Mouse (Mus musculus): ENCODE measurements around the gene Erp27. TPM values are rescaled to one million over a fixed set of nuclear protein-coding genes. Genes with fewer than 3 reads are reported as not detected.

The Erp27 gene
- polyA plus RNA-seq, 1 experiment from 2014 or later: 0.34 TPM

DNA sequence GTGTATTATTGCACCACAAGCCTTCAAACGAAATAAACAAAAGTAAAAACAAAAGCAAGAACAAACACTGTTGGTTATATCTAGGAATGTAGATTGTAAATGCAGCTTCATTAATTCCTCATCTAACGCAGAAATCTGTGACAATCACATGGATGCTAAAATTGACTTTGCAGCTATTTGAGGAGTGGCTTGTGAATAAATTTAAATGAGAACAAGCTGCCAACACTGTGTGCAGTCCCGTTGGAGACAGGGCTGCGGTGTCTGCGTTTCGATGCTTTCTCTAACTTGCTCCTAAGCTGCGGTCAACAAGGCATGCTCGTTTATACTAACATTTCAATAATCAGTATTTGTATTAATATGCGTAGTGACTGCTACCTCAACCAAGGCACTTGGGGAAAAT, 20.3 kb upstream of the Erp27 start:
- Histone ChIP-seq H3K4me1 (replicated peaks; ENCODE audit: control insufficient read depth, insufficient read depth, low read length) (no peaks in the 10 kb centered on the region), H3K27me3 (ENCODE audit: control insufficient read depth, insufficient read depth, low read length) (no peaks in the 10 kb centered on the region), H3K9ac (ENCODE audit: low read depth, low read length) (no peak overlapping the region), H3K4me3 (ENCODE audit: low read depth, low read length) (no peak overlapping the region), H3K9me3 (ENCODE audit: control insufficient read depth, low read length) (no peaks in the 10 kb centered on the region), H3K36me3 (ENCODE audit: control insufficient read depth, insufficient read depth, low read length) (no peaks in the 10 kb centered on the region), H3K27ac (ENCODE audit: low read depth, low read length) (no peak overlapping the region), H3K4me2 (replicated peaks; ENCODE audit: low read depth, low read length) (no peak overlapping the region)
- WGBS: 87% methylated on average over 9 of the region's 9 CpGs
- no peak for DNase-seq (ENCODE audit: low spot score)
- no peak for ATAC-seq (ENCODE audit: low FRiP score)

DNA sequence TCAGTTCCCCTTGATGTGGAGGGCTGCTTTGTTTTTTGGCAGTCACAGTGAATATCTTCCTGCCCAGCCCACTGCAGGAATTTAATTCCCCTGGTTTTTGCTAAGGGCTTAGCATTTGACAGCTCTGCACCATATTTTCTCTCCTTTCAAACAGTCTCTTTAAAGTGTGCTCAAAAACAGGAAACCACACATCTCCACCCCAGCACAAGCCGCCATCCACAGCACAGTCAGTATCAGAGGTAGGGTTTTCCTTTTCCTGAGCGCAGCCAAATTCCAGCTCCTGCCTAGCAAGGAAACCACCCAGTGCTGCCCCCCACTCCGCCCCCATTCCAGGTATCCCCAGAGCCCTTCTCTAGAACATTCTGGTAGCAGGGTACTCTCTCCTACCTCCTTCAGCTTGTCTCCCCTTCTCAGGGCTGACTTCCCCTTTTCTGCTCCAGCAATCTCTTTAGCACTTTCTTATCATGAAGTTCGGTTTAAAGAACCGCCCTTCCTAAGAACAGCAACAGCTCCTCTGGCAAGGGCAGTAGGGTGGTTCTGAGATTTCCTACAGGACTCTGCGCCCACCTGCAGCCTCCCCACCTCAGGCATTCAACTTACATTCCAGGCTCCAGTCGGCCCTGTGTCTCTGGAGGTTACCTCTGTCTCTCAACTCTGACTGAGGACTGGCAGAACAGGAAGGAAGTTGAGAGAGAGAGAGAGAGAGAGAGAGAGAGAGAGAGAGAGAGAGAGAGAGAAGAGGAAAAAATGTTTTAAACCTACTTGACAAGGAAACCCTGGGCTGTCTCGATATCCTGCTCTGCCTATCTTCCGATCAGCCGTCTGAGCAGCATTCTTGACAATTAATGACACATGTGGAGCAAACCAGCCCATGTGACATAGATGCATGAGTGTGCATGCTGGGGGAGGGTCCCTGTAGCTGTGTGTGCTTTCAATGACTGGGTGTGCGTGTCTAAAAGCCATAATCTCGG, 19.4 kb upstream of the Erp27 start, which contains the start of gene Arhgdib:
Gene Arhgdib (minus strand): TSS at position 849 of the 971 bp plus-strand sequence.
- Histone ChIP-seq H3K4me2 (replicated peaks; ENCODE audit: low read depth, low read length) (0 out of 2 replicates have a peak within 1 kb of the TSS, but pooled peaks have one; percentile 5), H3K27me3 (ENCODE audit: control insufficient read depth, insufficient read depth, low read length) (no peaks in the 10 kb centered on the region), H3K4me1 (replicated peaks; ENCODE audit: control insufficient read depth, insufficient read depth, low read length) (no peaks in the 10 kb centered on the region), H3K27ac (ENCODE audit: low read depth, low read length) (no peak within 1 kb of the TSS), H3K36me3 (ENCODE audit: control insufficient read depth, insufficient read depth, low read length) (no peaks in the 10 kb centered on the region), H3K4me3 (ENCODE audit: low read depth, low read length) (no peak within 1 kb of the TSS), H3K9ac (ENCODE audit: low read depth, low read length) (no peak within 1 kb of the TSS), H3K9me3 (ENCODE audit: control insufficient read depth, low read length) (no peaks in the 10 kb centered on the region)
- WGBS: 60% methylated on average over 12 of the region's 12 CpGs
- DNase-seq (ENCODE audit: low spot score) (no peak), ATAC-seq (ENCODE audit: low FRiP score) (no peak)

GRCm38 (mm10) chr6:136940188-136940960, 18.4 kb upstream of the Erp27 start:
- ATAC-seq (ENCODE audit: low FRiP score): no peak
- Histone ChIP-seq H3K27ac (ENCODE audit: low read depth, low read length) (no peak overlapping the region), H3K9me3 (ENCODE audit: control insufficient read depth, low read length) (no peaks in the 10 kb centered on the region), H3K4me1 (replicated peaks; ENCODE audit: control insufficient read depth, insufficient read depth, low read length) (no peaks in the 10 kb centered on the region), H3K27me3 (ENCODE audit: control insufficient read depth, insufficient read depth, low read length) (no peaks in the 10 kb centered on the region), H3K9ac (ENCODE audit: low read depth, low read length) (no peak overlapping the region), H3K4me2 (replicated peaks; ENCODE audit: low read depth, low read length) (no peak overlapping the region), H3K36me3 (ENCODE audit: control insufficient read depth, insufficient read depth, low read length) (no peaks in the 10 kb centered on the region), H3K4me3 (ENCODE audit: low read depth, low read length) (no peak overlapping the region)
- DNase-seq (ENCODE audit: low spot score): no peak
- WGBS: 81% methylated on average over 11 of the region's 11 CpGs

DNA sequence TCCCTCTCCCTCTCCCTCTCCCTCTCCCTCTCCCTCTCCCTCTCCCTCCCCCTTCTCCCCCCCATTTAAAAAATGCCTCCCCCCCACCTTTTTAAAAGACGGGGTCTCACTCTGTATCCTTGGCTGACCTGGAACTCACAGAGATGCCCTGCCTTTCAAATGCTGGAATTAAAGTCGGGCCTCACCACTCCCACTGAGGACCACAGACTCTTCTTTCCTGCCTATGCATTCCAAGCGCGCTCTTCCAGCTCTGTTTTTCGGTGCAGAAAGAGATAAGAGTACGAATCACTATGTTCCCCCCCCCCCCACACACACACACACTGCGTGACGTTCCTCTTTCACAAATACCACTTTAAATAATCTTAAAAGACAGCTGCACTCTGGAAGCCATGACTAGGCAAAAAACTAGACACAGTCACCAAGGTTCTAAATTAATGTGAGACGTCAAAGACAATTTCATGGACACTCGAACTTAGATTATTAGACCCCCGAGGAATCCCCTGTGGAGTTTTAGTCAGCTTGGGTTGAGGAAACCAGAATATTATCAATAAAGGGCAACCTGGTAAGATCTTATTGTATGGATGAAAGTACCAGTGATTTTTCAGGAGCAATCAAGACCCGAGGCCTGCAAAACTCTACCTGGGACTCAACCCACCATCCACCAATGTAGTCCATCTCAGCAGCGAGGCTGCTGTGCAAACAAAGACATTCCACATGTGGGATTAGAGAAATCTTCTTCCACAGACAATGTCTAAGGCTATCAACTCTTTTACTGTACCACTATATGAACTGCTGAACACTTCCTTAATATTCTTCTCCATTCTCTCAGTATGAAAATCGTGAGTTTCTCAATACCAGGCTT, 17.6 kb upstream of the Erp27 start:
- no peak overlapping the region for H3K4me2 ChIP-seq (replicated peaks; ENCODE audit: low read depth, low read length)
- DNase-seq (ENCODE audit: low spot score) (no peak), ATAC-seq (ENCODE audit: low FRiP score) (no peak)
- no peaks in the 10 kb centered on the region for H3K27me3 ChIP-seq (ENCODE audit: control insufficient read depth, insufficient read depth, low read length)
- no peak overlapping the region for H3K4me3 ChIP-seq (ENCODE audit: low read depth, low read length)
- no peaks in the 10 kb centered on the region for H3K36me3 ChIP-seq (ENCODE audit: control insufficient read depth, insufficient read depth, low read length)
- H3K4me1 ChIP-seq (replicated peaks; ENCODE audit: control insufficient read depth, insufficient read depth, low read length): no peaks in the 10 kb centered on the region
- no peak overlapping the region for H3K9ac ChIP-seq (ENCODE audit: low read depth, low read length)
- WGBS: 87% methylated on average over 13 of the region's 14 CpGs
- H3K27ac ChIP-seq (ENCODE audit: low read depth, low read length): no peak overlapping the region
- no peaks in the 10 kb centered on the region for H3K9me3 ChIP-seq (ENCODE audit: control insufficient read depth, low read length)

DNA sequence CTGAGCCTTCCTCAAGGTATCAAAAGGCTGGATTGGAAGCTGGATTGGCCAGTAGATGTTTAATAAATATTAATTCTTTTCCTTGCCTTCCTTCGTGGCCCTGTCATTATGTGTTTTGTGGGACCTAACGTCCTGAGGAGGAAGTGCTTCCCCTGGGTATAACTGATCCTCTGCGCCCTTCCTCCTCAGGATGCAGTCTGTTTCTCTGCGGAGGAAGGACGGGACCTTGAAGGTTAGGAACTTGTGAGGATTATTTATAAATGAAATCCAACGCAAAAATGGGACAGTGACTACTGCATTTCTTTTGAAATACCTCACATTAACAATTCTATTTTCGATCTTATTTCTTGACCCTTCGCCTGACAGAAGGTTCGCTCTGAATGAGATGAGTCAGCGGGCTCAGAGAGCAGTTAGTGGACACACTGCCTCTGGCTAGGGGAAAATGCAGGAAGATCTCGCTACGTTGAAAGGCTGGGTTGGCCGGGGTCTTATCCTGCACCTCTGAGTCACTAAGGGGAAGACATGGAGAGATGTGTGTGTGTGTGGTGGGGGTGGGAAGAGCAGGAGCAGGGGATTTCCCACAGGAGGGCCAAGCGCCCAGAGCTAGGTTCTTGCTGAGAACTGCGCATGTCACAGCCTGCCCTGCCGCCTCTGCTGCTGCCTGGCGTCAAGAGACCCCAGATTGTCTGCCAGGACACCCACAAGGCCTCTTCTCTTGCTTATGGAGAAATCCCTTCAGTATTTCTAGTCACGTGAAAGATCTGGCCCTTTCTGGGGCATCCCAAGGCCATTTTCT, 16.5 kb upstream of the Erp27 start:
- Histone ChIP-seq H3K4me2 (replicated peaks; ENCODE audit: low read depth, low read length) (no peak overlapping the region), H3K9me3 (ENCODE audit: control insufficient read depth, low read length) (no peaks in the 10 kb centered on the region), H3K27ac (ENCODE audit: low read depth, low read length) (no peak overlapping the region), H3K27me3 (ENCODE audit: control insufficient read depth, insufficient read depth, low read length) (no peaks in the 10 kb centered on the region), H3K36me3 (ENCODE audit: control insufficient read depth, insufficient read depth, low read length) (no peaks in the 10 kb centered on the region), H3K4me3 (ENCODE audit: low read depth, low read length) (no peak overlapping the region), H3K4me1 (replicated peaks; ENCODE audit: control insufficient read depth, insufficient read depth, low read length) (no peaks in the 10 kb centered on the region), H3K9ac (ENCODE audit: low read depth, low read length) (no peak overlapping the region)
- 86% methylated on average over 18 of the region's 18 CpGs for whole genome bisulfite sequencing
- ATAC-seq (ENCODE audit: low FRiP score): no peak
- no peak for DNase-seq (ENCODE audit: low spot score)

GRCm38 (mm10) chr6:136937117-136937516, 15.1 kb upstream of the Erp27 start:
- Histone ChIP-seq H3K9ac (ENCODE audit: low read depth, low read length) (no peak overlapping the region), H3K4me1 (replicated peaks; ENCODE audit: control insufficient read depth, insufficient read depth, low read length) (no peaks in the 10 kb centered on the region), H3K9me3 (ENCODE audit: control insufficient read depth, low read length) (no peaks in the 10 kb centered on the region), H3K4me3 (ENCODE audit: low read depth, low read length) (no peak overlapping the region), H3K27me3 (ENCODE audit: control insufficient read depth, insufficient read depth, low read length) (no peaks in the 10 kb centered on the region), H3K36me3 (ENCODE audit: control insufficient read depth, insufficient read depth, low read length) (no peaks in the 10 kb centered on the region), H3K4me2 (replicated peaks; ENCODE audit: low read depth, low read length) (no peak overlapping the region), H3K27ac (ENCODE audit: low read depth, low read length) (no peak overlapping the region)
- no peak for ATAC-seq (ENCODE audit: low FRiP score)
- no peak for DNase-seq (ENCODE audit: low spot score)
- 92% methylated on average over 3 of the region's 3 CpGs for WGBS

- no peak overlapping the region for H3K9ac ChIP-seq (ENCODE audit: low read depth, low read length)
- H3K4me1 ChIP-seq (replicated peaks; ENCODE audit: control insufficient read depth, insufficient read depth, low read length): no peaks in the 10 kb centered on the region
- H3K27me3 ChIP-seq (ENCODE audit: control insufficient read depth, insufficient read depth, low read length): no peaks in the 10 kb centered on the region
- no peak for ATAC-seq (ENCODE audit: low FRiP score)
- WGBS: 82% methylated on average over 9 of the region's 9 CpGs
- H3K9me3 ChIP-seq (ENCODE audit: control insufficient read depth, low read length): no peaks in the 10 kb centered on the region
- no peak overlapping the region for H3K27ac ChIP-seq (ENCODE audit: low read depth, low read length)
- H3K36me3 ChIP-seq (ENCODE audit: control insufficient read depth, insufficient read depth, low read length): no peaks in the 10 kb centered on the region
- no peak for DNase-seq (ENCODE audit: low spot score)
- H3K4me2 ChIP-seq (replicated peaks; ENCODE audit: low read depth, low read length): no peak overlapping the region
- H3K4me3 ChIP-seq (ENCODE audit: low read depth, low read length): no peak overlapping the region
Measured at GRCm38 (mm10) chr6:136936361-136936760, 14.4 kb upstream of the Erp27 start.

DNA sequence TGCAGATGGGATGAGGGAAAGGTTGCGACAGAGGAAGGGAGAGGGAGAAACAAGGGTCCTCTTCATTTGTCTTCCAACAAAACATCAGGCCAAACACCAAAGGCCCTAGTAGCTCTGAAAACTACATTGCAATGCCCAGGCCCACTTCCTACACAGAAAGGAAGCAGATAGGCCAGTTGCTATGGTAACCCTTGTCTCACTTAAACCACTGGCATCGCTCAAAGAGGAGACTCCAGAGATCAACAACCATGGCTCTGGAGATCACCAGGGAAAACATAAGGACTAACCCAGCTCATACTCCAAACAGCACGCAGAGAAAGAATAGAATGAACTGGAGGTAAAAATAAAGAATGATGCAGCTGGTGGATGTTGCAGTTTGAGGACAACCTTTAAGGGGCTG, 13.3 kb upstream of the Erp27 start:
- H3K4me1 ChIP-seq (replicated peaks; ENCODE audit: control insufficient read depth, insufficient read depth, low read length): no peaks in the 10 kb centered on the region
- 84% methylated on average over 3 of the region's 3 CpGs for WGBS
- no peaks in the 10 kb centered on the region for H3K36me3 ChIP-seq (ENCODE audit: control insufficient read depth, insufficient read depth, low read length)
- H3K9me3 ChIP-seq (ENCODE audit: control insufficient read depth, low read length): no peaks in the 10 kb centered on the region
- H3K27ac ChIP-seq (ENCODE audit: low read depth, low read length): no peak overlapping the region
- H3K4me3 ChIP-seq (ENCODE audit: low read depth, low read length): no peak overlapping the region
- DNase-seq (ENCODE audit: low spot score): no peak
- no peak overlapping the region for H3K4me2 ChIP-seq (replicated peaks; ENCODE audit: low read depth, low read length)
- H3K27me3 ChIP-seq (ENCODE audit: control insufficient read depth, insufficient read depth, low read length): no peaks in the 10 kb centered on the region
- ATAC-seq (ENCODE audit: low FRiP score): no peak
- H3K9ac ChIP-seq (ENCODE audit: low read depth, low read length): no peak overlapping the region

Data from hindbrain, embryonic 11.5 days (tissue).